Mouse (Mus musculus) E14TG2a.4 (cell line): Measurements from ENCODE around the gene Gm20388.

Experiments
- H3K27me3 ChIP-seq: 2 replicates; pipeline ENCODE4 v1.6.1; 2014; ENCODE audit warnings: low read length, control low read depth; ENCODE audit not compliant: insufficient read depth
- H3K36me3 ChIP-seq: 2 replicates; pipeline ENCODE4 v1.6.1; 2014; ENCODE audit warnings: low read length, control low read depth; ENCODE audit not compliant: insufficient read depth
- H3K4me1 ChIP-seq: replicated peaks from 2 replicates; pipeline ENCODE4 v1.6.1; 2014; ENCODE audit warnings: low read depth, low read length, control low read depth
- H3K4me3 ChIP-seq: replicated peaks from 2 replicates; pipeline ENCODE4 v1.5.1; 2014; ENCODE audit warnings: mild to moderate bottlenecking, low read length
- H3K9me3 ChIP-seq: 2 replicates; pipeline ENCODE4 v1.6.1; 2014; ENCODE audit warnings: low read length, control low read depth
- CTCF ChIP-seq: conservative IDR thresholded peaks from 2 replicates; pipeline ENCODE4 v1.5.1; 2014; ENCODE audit warnings: low read length
- NANOG ChIP-seq: IDR thresholded peaks from 2 replicates; pipeline ENCODE4 v1.6.1; 2014; ENCODE audit warnings: borderline replicate concordance, low read length, mixed read lengths
- POU5F1 ChIP-seq: IDR thresholded peaks from 2 replicates; pipeline ENCODE4 v1.6.1; 2014; ENCODE audit warnings: low read length, borderline replicate concordance

Gm20388 gene

GRCm38 (mm10) chr8:121603801-121604200 is 1693.2 kb downstream of the Gm20388 start:
- Histone ChIP-seq H3K4me1 (peaks cover 65% of the 10 kb centered on the region), H3K4me3 (peak overlapping the region; percentile 61), H3K9me3 (no peaks in the 10 kb centered on the region), H3K27me3 (no peaks in the 10 kb centered on the region), H3K36me3 (peaks cover 77% of the 10 kb centered on the region)
- TF ChIP-seq NANOG (no peak), CTCF (no peak), POU5F1 (no peak)

- Histone ChIP-seq H3K4me1 (peaks cover 35% of the 10 kb centered on the region), H3K27me3 (no peaks in the 10 kb centered on the region), H3K4me3 (no peak overlapping the region), H3K36me3 (peaks cover 84% of the 10 kb centered on the region), H3K9me3 (no peaks in the 10 kb centered on the region)
- no peak for TF ChIP-seq NANOG
- TF ChIP-seq CTCF = peak; percentile 57
These were observed 1697.0 kb downstream of the Gm20388 start for GRCm38 (mm10) chr8:121607661-121608060.

GRCm38 (mm10) chr8:121609251-121609650 is 1698.6 kb downstream of the Gm20388 start:
- Histone ChIP-seq H3K36me3 (peaks cover 79% of the 10 kb centered on the region), H3K4me3 (no peak overlapping the region), H3K9me3 (no peaks in the 10 kb centered on the region), H3K27me3 (no peaks in the 10 kb centered on the region), H3K4me1 (peaks cover 28% of the 10 kb centered on the region)
- no peak for TF ChIP-seq CTCF
- no peak for TF ChIP-seq POU5F1
- no peak for TF ChIP-seq NANOG

GRCm38 (mm10) chr8:121609916-121610315 is 1699.3 kb downstream of the Gm20388 start:
- no peak for TF ChIP-seq CTCF
- TF ChIP-seq NANOG = no peak
- TF ChIP-seq POU5F1 = no peak

DNA sequence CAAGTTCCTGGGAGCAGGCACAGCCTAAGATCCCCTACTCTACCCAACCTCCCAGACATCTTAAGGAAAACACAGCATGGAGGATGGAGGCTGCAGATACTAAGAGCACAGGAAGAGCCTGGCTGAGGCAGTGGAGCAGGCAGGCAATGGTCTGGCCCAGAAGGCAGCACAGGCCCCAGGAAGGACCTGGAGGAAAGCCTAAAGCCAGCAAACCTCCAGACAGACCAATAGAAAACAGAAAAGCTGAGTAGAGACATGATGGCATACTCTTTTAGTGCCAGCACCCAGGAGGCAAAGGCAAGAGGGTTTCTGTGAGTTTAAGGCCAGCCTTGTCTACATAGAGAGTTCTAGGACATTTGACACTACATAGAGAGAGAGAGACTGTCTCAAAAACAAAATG is 1702.8 kb downstream of the Gm20388 start:
- no peaks in the 10 kb centered on the region for H3K27me3 ChIP-seq
- peaks cover 71% of the 10 kb centered on the region for H3K36me3 ChIP-seq
- H3K4me3 ChIP-seq = no peak overlapping the region
- TF ChIP-seq CTCF = no peak
- TF ChIP-seq NANOG = no peak
- TF ChIP-seq POU5F1 = no peak
- H3K4me1 ChIP-seq = 0 out of 2 replicates have a peak, but pooled peaks cover 4% of the 10 kb centered on the region
- no peaks in the 10 kb centered on the region for H3K9me3 ChIP-seq

More at GRCm38 (mm10) chr8:121609916-121610315, 1699.3 kb downstream of the Gm20388 start:
- Histone ChIP-seq H3K4me1 (peaks cover 21% of the 10 kb centered on the region), H3K36me3 (peaks cover 73% of the 10 kb centered on the region), H3K27me3 (no peaks in the 10 kb centered on the region), H3K4me3 (no peak overlapping the region), H3K9me3 (no peaks in the 10 kb centered on the region)

DNA sequence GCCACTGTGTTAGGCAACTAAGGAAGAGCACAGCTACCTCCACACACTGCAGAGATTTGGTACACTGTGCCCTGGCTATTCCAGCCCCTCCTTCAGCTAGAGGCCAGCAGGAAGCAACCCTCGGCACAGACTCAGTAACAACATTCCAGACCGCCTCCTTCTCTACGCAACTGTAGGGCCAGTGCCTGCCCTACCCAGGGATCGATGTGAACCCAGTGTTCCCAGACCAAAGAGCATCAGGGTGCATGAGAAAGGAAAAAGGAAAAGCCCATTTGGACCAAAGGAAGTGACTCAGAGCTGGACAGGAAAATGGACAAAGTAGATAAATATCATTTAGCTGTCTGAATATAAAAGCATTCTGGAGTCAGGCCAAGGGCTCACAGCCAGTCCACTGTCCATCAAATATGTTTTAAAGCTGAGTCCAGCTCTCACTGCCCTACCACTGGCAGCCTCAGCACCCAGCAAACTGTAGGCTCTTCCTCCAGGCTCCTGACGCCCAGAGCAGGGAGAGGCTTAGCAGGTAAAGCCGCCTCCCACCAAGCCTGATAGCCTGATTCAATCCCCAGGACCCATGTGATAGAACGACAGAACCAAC is 1708.9 kb downstream of the Gm20388 start:
- Histone ChIP-seq H3K4me3 (no peak overlapping the region), H3K9me3 (no peaks in the 10 kb centered on the region), H3K36me3 (peaks cover 48% of the 10 kb centered on the region), H3K4me1 (0 out of 2 replicates have a peak, but pooled peaks cover 8% of the 10 kb centered on the region), H3K27me3 (no peaks in the 10 kb centered on the region)
- TF ChIP-seq NANOG (no peak), POU5F1 (no peak), CTCF (no peak)

GRCm38 (mm10) chr8:121620801-121621516 is 1710.3 kb downstream of the Gm20388 start:
- Histone ChIP-seq H3K4me1 (peaks cover 12% of the 10 kb centered on the region), H3K36me3 (peaks cover 49% of the 10 kb centered on the region), H3K4me3 (no peak overlapping the region), H3K9me3 (no peaks in the 10 kb centered on the region), H3K27me3 (no peaks in the 10 kb centered on the region)
- TF ChIP-seq NANOG = no peak
- no peak for TF ChIP-seq POU5F1
- TF ChIP-seq CTCF = no peak

- no peaks in the 10 kb centered on the region for H3K27me3 ChIP-seq
- H3K9me3 ChIP-seq = no peaks in the 10 kb centered on the region
- H3K36me3 ChIP-seq = peaks cover 49% of the 10 kb centered on the region
- H3K4me3 ChIP-seq = no peak overlapping the region
- no peak for TF ChIP-seq NANOG
- no peak for TF ChIP-seq CTCF
- no peak for TF ChIP-seq POU5F1
- peaks cover 12% of the 10 kb centered on the region for H3K4me1 ChIP-seq
These were observed 1711.2 kb downstream of the Gm20388 start for GRCm38 (mm10) chr8:121621879-121622278.

DNA sequence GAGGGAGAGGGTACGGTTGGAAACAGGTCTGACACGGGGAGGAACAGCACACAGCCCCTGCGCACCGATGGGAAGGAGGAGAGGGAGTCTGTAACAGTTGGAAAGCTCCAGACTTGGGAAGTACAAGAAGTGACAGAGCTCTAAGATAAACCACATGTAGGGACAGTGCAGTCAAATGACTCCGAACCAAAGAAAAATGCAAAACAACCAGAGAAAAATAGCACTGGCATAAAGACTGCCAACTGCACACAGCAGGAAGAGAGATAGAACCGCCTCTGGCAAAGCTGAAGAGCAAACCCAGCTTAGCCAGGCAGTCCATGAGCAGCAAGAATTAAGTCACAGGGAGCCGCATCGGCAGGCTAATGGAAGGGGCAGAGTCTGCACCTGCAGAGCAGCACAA is 1712.4 kb downstream of the Gm20388 start:
- TF ChIP-seq CTCF (no peak), NANOG (no peak), POU5F1 (no peak)
- no peaks in the 10 kb centered on the region for H3K27me3 ChIP-seq

More for the DNA sequence above, 1712.4 kb downstream of the Gm20388 start:
- Histone ChIP-seq H3K4me1 (peaks cover 12% of the 10 kb centered on the region), H3K9me3 (no peaks in the 10 kb centered on the region), H3K36me3 (peaks cover 48% of the 10 kb centered on the region), H3K4me3 (no peak overlapping the region)
